Mouse (Mus musculus): ENCODE data around the gene Tmem248. TPM values are rescaled to one million over a fixed set of nuclear protein-coding genes. Genes with fewer than 3 reads are reported as not detected.

Tmem248 gene
- polyA plus RNA-seq, 1 experiment from 2014 or later, result 24.0 TPM

DNA sequence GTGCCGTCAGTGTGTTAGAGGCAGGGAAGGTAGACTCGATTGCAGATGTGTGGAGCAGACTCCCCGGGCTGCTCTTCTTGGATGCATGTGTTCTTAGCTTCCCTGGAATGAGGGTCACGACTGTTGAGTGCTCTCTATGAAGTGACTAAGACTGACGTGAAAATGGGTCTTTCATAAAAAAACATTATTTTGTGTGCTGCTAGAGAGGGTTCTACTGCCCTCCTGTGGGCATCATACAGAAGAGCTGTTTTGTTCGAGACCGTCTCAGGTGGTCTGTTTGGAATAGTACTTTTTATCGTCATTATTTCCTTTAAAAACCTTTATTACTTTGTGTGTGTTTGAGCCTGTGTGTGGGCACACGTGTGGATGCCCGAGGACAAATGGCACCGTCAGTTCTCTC lies 46.6 kb downstream of the Tmem248 start:
- H3K27me3 ChIP-seq (ENCODE audit: control insufficient read depth, insufficient read depth, low read depth, low read length), result no peaks in the 10 kb centered on the region
- no peak overlapping the region for H3K4me3 ChIP-seq (ENCODE audit: low read depth, low read length)
- 72% methylated on average over 11 of the region's 11 CpGs for WGBS (ENCODE audit: insufficient replicate concordance)
- no peak for ATAC-seq (ENCODE audit: low read depth)
- no peaks in the 10 kb centered on the region for H3K9me3 ChIP-seq (replicated peaks; ENCODE audit: control insufficient read depth, low read length)
- H3K36me3 ChIP-seq (ENCODE audit: control insufficient read depth, insufficient read depth), result peaks cover 15% of the 10 kb centered on the region
- H3K4me2 ChIP-seq (ENCODE audit: low read depth, low read length), result no peak overlapping the region
- no peak overlapping the region for H3K9ac ChIP-seq (ENCODE audit: low read depth, low read length)
- no peaks in the 10 kb centered on the region for H3K4me1 ChIP-seq (ENCODE audit: control insufficient read depth, low read depth, low read length)
- H3K27ac ChIP-seq (ENCODE audit: low read length), result no peak overlapping the region

DNA sequence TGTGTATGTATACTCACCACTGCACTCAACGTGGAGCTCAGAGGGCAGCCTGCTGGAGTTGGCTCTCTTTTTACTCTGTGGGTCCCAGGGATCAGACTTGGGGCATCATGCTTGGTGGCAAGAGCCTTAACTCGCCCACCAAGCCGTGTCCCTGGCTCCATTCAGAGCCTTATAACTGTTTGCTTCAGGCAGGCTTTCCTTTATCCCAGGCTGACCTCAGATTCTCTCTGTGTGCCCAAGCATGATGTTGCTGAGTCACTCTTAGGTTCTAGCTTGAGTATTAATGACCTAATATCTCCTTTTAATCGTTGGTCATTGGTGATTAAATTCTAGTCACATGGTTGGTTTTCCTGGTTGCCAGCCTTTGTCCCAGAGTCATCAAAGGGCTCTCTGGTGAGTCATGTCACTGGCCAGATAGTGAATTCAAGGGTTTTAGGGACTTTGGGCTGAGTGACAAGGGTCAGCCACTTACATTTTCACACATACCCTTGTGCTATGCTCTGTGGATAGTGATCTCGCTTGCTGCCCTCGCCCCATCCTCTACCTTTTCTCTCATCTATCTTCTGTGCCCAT lies 47.6 kb downstream of the Tmem248 start:
- Histone ChIP-seq H3K36me3 (ENCODE audit: control insufficient read depth, insufficient read depth) (peaks cover 21% of the 10 kb centered on the region), H3K4me3 (ENCODE audit: low read depth, low read length) (no peak overlapping the region), H3K9me3 (replicated peaks; ENCODE audit: control insufficient read depth, low read length) (no peaks in the 10 kb centered on the region), H3K27me3 (ENCODE audit: control insufficient read depth, insufficient read depth, low read depth, low read length) (no peaks in the 10 kb centered on the region), H3K9ac (ENCODE audit: low read depth, low read length) (no peak overlapping the region; the same call in 1 of the 2 replicates), H3K4me2 (ENCODE audit: low read depth, low read length) (no peak overlapping the region), H3K4me1 (ENCODE audit: control insufficient read depth, low read depth, low read length) (no peaks in the 10 kb centered on the region), H3K27ac (ENCODE audit: low read length) (no peak overlapping the region)
- ATAC-seq (ENCODE audit: low read depth), result no peak
- 80% methylated on average over 6 of the region's 6 CpGs for WGBS (ENCODE audit: insufficient replicate concordance)

DNA sequence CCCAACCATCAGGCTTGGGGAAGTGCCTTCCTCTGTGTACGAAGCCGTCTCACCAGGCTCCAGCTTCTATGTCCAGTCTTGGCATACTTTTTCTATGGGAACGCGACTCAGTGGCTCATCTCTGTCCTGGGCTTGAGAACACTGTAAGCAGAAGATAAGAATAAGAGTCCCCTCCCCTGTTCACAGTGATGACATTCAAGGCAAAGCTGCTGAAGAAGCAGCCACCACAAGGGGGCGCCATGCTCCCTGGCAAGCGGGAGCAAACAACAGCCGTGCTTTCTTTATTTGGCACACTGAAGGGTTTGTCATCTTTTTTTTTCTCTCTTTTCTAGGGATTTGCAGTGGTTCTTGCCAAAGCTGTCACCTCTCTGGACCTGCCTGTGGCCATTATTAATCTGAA lies 49.8 kb downstream of the Tmem248 start:
- WGBS (ENCODE audit: insufficient replicate concordance), result 50% methylated on average over 7 of the region's 7 CpGs

DNA sequence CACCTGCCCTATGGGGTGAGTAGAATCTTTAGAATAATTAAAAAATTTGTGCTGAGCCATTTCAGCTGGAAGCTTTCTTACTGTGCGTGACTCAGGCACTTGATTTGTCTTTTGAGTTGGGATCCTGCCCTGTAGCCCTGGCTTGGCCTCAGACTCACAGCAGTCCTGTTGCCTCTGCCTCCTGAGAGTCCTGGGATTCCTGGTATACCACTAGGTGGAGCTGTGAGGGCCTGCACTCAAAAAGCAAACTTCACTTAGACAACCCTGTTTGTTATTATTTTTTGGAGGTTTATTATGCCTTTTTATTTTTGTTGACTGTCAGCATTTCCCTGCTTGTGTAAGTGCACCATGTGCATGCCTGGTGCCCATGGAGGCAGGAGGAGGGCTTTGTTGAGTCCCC lies 50.4 kb downstream of the Tmem248 start:
- no peak for ATAC-seq (ENCODE audit: low read depth)

More for the DNA sequence above, 49.8 kb downstream of the Tmem248 start:
- ATAC-seq (ENCODE audit: low read depth), result peak; percentile 78
- no peaks in the 10 kb centered on the region for H3K4me1 ChIP-seq (ENCODE audit: control insufficient read depth, low read depth, low read length)
- no peak overlapping the region for H3K27ac ChIP-seq (ENCODE audit: low read length)
- H3K9me3 ChIP-seq (replicated peaks; ENCODE audit: control insufficient read depth, low read length), result no peaks in the 10 kb centered on the region
- H3K4me3 ChIP-seq (ENCODE audit: low read depth, low read length), result no peak overlapping the region
- no peak overlapping the region for H3K4me2 ChIP-seq (ENCODE audit: low read depth, low read length)
- peaks cover 25% of the 10 kb centered on the region for H3K36me3 ChIP-seq (ENCODE audit: control insufficient read depth, insufficient read depth)
- H3K27me3 ChIP-seq (ENCODE audit: control insufficient read depth, insufficient read depth, low read depth, low read length), result no peaks in the 10 kb centered on the region
- no peak overlapping the region for H3K9ac ChIP-seq (ENCODE audit: low read depth, low read length)

DNA sequence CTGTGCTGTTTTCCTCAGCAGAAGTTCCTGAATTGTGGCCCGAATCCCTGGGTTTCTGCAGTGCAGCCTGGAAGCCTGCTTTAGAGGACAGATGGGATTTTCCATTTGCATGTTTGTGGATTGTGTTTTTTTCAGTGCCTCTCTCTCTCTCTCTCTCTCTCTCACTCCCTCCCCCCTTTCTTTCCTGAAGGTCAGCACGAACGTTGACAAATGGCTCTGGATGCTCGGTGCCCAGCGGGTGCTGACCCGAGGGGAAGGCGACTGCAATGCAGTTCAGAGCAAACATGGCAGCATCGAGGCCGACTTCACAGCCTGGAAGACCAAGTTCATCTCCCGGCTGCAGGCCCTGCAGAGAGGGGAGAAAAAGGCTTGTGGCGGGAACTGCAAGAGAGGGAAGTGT lies 52.1 kb downstream of the Tmem248 start:
- H3K27me3 ChIP-seq (ENCODE audit: control insufficient read depth, insufficient read depth, low read depth, low read length), result no peaks in the 10 kb centered on the region
- peaks cover 25% of the 10 kb centered on the region for H3K36me3 ChIP-seq (ENCODE audit: control insufficient read depth, insufficient read depth)
- no peak overlapping the region for H3K4me2 ChIP-seq (ENCODE audit: low read depth, low read length)
- no peak overlapping the region for H3K27ac ChIP-seq (ENCODE audit: low read length)
- no peaks in the 10 kb centered on the region for H3K9me3 ChIP-seq (replicated peaks; ENCODE audit: control insufficient read depth, low read length)
- WGBS (ENCODE audit: insufficient replicate concordance), result 73% methylated on average over 11 of the region's 11 CpGs
- H3K9ac ChIP-seq (ENCODE audit: low read depth, low read length), result no peak overlapping the region
- H3K4me1 ChIP-seq (ENCODE audit: control insufficient read depth, low read depth, low read length), result no peaks in the 10 kb centered on the region
- H3K4me3 ChIP-seq (ENCODE audit: low read depth, low read length), result no peak overlapping the region
- ATAC-seq (ENCODE audit: low read depth), result no peak

More for the DNA sequence above, 50.4 kb downstream of the Tmem248 start:
- Histone ChIP-seq H3K36me3 (ENCODE audit: control insufficient read depth, insufficient read depth) (peaks cover 25% of the 10 kb centered on the region), H3K27ac (ENCODE audit: low read length) (no peak overlapping the region), H3K9me3 (replicated peaks; ENCODE audit: control insufficient read depth, low read length) (no peaks in the 10 kb centered on the region), H3K9ac (ENCODE audit: low read depth, low read length) (no peak overlapping the region), H3K4me3 (ENCODE audit: low read depth, low read length) (no peak overlapping the region), H3K27me3 (ENCODE audit: control insufficient read depth, insufficient read depth, low read depth, low read length) (no peaks in the 10 kb centered on the region), H3K4me1 (ENCODE audit: control insufficient read depth, low read depth, low read length) (no peaks in the 10 kb centered on the region), H3K4me2 (ENCODE audit: low read depth, low read length) (no peak overlapping the region)
- 97% methylated on average over 1 of the region's 1 CpGs for WGBS (ENCODE audit: insufficient replicate concordance)

DNA sequence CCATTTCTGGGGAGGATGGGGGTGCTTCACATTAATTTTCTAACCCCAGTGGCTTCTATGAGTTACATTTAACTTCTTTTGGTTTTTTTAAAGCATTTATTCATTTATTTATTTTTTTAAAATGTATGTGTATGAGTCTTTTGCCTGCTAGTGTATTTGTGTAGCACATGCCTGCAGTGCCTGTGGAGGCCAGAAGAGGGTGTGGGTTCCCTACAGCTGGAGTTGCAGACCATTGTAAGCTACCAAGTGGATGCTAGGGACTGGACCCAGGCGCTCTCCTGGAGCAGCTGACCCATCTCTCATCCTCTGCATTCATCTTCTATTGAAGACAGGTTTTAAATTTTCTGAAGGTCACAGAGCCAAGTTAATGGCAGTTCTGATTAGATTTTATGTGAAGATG lies 55.5 kb downstream of the Tmem248 start:
- no peak overlapping the region for H3K9ac ChIP-seq (ENCODE audit: low read depth, low read length)
- no peak overlapping the region for H3K27ac ChIP-seq (ENCODE audit: low read length)
- H3K9me3 ChIP-seq (replicated peaks; ENCODE audit: control insufficient read depth, low read length), result no peaks in the 10 kb centered on the region
- H3K36me3 ChIP-seq (ENCODE audit: control insufficient read depth, insufficient read depth), result peaks cover 20% of the 10 kb centered on the region
- no peak for ATAC-seq (ENCODE audit: low read depth)
- H3K4me2 ChIP-seq (ENCODE audit: low read depth, low read length), result no peak overlapping the region
- H3K4me3 ChIP-seq (ENCODE audit: low read depth, low read length), result no peak overlapping the region
- 77% methylated on average over 1 of the region's 1 CpGs for WGBS (ENCODE audit: insufficient replicate concordance)
- no peaks in the 10 kb centered on the region for H3K4me1 ChIP-seq (ENCODE audit: control insufficient read depth, low read depth, low read length)
- no peaks in the 10 kb centered on the region for H3K27me3 ChIP-seq (ENCODE audit: control insufficient read depth, insufficient read depth, low read depth, low read length)

DNA sequence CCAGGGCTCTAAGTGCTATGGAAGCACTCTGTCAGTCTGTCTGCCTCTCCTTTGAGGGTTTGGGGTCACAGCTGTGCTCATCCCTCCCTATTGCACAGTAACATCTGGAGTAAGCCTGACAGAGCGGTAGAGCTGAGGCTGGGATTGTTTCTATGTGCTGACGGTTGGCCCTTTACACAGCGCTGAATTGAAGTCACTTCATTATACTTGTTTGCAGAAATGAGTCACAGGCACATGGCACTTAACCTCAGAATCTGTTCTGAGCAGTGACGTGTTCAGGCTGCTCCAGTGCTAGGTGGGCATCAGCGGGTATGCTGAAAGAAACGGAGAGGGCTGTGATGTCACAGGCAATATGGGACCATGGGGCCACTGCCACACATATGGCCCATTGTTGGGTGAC lies 56.2 kb downstream of the Tmem248 start:
- Histone ChIP-seq H3K9ac (ENCODE audit: low read depth, low read length) (no peak overlapping the region), H3K27ac (ENCODE audit: low read length) (no peak overlapping the region), H3K27me3 (ENCODE audit: control insufficient read depth, insufficient read depth, low read depth, low read length) (no peaks in the 10 kb centered on the region), H3K9me3 (replicated peaks; ENCODE audit: control insufficient read depth, low read length) (no peaks in the 10 kb centered on the region), H3K36me3 (ENCODE audit: control insufficient read depth, insufficient read depth) (peaks cover 16% of the 10 kb centered on the region), H3K4me3 (ENCODE audit: low read depth, low read length) (no peak overlapping the region), H3K4me2 (ENCODE audit: low read depth, low read length) (no peak overlapping the region), H3K4me1 (ENCODE audit: control insufficient read depth, low read depth, low read length) (no peaks in the 10 kb centered on the region)
- no peak for ATAC-seq (ENCODE audit: low read depth)
- 90% methylated on average over 6 of the region's 6 CpGs for WGBS (ENCODE audit: insufficient replicate concordance)

DNA sequence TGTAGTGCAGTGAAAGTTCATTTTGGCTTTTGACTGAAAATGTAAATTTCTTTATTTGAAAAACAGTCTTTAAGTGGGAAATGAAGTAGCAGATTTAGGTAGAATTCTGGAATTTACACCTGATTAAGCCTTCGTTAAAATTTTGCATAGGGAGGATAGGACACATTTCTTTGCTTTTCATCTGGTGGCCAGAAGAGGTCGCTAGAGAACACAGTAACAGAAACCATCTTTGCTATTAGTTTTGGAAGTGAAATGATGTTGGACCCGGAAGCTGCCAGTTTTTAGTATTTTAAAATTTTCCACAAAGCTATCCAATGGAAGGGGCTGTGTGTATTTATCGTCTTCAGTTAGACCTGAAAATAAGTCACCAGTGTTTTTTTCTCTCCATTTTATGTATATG lies 58.6 kb downstream of the Tmem248 start:
- no peak for ATAC-seq (ENCODE audit: low read depth)
- Histone ChIP-seq H3K4me3 (ENCODE audit: low read depth, low read length) (no peak overlapping the region), H3K36me3 (ENCODE audit: control insufficient read depth, insufficient read depth) (peaks cover 10% of the 10 kb centered on the region), H3K27me3 (ENCODE audit: control insufficient read depth, insufficient read depth, low read depth, low read length) (no peaks in the 10 kb centered on the region), H3K4me2 (ENCODE audit: low read depth, low read length) (no peak overlapping the region), H3K27ac (ENCODE audit: low read length) (no peak overlapping the region), H3K9ac (ENCODE audit: low read depth, low read length) (no peak overlapping the region), H3K4me1 (ENCODE audit: control insufficient read depth, low read depth, low read length) (no peaks in the 10 kb centered on the region), H3K9me3 (replicated peaks; ENCODE audit: control insufficient read depth, low read length) (no peaks in the 10 kb centered on the region)
- 51% methylated on average over 4 of the region's 4 CpGs for WGBS (ENCODE audit: insufficient replicate concordance)

DNA sequence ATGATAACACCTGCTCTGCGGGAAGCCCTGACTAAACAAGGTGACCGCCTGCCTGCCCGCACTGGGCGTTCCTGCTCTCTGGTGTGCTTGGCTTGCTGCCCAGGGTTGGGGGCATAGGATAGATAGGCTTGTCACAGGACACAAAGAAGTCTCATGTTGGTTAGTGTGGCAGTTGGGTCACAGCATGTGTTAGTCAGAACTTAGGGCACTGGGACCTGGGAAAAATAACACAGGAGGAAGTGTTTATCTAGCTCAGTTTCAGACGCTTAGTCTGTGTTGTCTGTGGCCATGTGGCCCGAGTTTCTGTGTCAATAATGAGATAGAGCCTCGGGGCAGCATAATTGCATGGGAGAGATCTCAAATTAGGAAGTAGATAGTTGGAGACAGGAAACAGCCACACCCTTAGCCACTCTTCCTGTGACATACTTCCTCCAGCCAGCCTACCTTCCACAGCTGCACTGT lies 61.2 kb downstream of the Tmem248 start:
- H3K27ac ChIP-seq (ENCODE audit: low read length), result no peak overlapping the region
- H3K4me2 ChIP-seq (ENCODE audit: low read depth, low read length), result no peak overlapping the region
- peak; percentile 32 for ATAC-seq (ENCODE audit: low read depth)
- WGBS (ENCODE audit: insufficient replicate concordance), result 30% methylated on average over 7 of the region's 7 CpGs
- no peaks in the 10 kb centered on the region for H3K27me3 ChIP-seq (ENCODE audit: control insufficient read depth, insufficient read depth, low read depth, low read length)
- H3K4me3 ChIP-seq (ENCODE audit: low read depth, low read length), result no peak overlapping the region
- no peak overlapping the region for H3K9ac ChIP-seq (ENCODE audit: low read depth, low read length)
- peaks cover 16% of the 10 kb centered on the region for H3K36me3 ChIP-seq (ENCODE audit: control insufficient read depth, insufficient read depth)
- no peaks in the 10 kb centered on the region for H3K9me3 ChIP-seq (replicated peaks; ENCODE audit: control insufficient read depth, low read length)
- no peaks in the 10 kb centered on the region for H3K4me1 ChIP-seq (ENCODE audit: control insufficient read depth, low read depth, low read length)
